Mouse (Mus musculus): Measurements from ENCODE around the gene Zhx3. TPM values are rescaled to one million over a fixed set of nuclear protein-coding genes. Genes with fewer than 3 reads are reported as not detected.

Gene Zhx3
- polyA plus RNA-seq, 1 experiment from 2014 or later: 6.0 TPM

- Histone ChIP-seq H3K27ac (ENCODE audit: low read depth) (no peak overlapping the region), H3K4me3 (ENCODE audit: low read depth, low read length) (no peak overlapping the region), H3K36me3 (replicated peaks; ENCODE audit: insufficient read depth, low read length) (peaks cover 83% of the 10 kb centered on the region), H3K4me2 (ENCODE audit: low read depth, low read length) (no peak overlapping the region), H3K9me3 (ENCODE audit: low read length) (no peaks in the 10 kb centered on the region), H3K4me1 (ENCODE audit: insufficient read depth) (0 out of 2 replicates have a peak, but pooled peaks cover 3% of the 10 kb centered on the region), H3K27me3 (ENCODE audit: insufficient read depth, low read length) (no peaks in the 10 kb centered on the region), H3K9ac (replicated peaks) (no peak overlapping the region)
- no peak for ATAC-seq
- no peak for DNase-seq
- TF ChIP-seq CTCF (IDR thresholded peaks at IDR 0.05; ENCODE audit: low read depth) (no peak), EP300 (IDR thresholded peaks at IDR 0.05; ENCODE audit: low read depth) (no peak)
These were observed 170.0 kb downstream of the Zhx3 start for GRCm38 (mm10) chr2:160702824-160703223.

- Histone ChIP-seq H3K4me1 (ENCODE audit: insufficient read depth) (0 out of 2 replicates have a peak, but pooled peaks cover 3% of the 10 kb centered on the region), H3K27me3 (ENCODE audit: insufficient read depth, low read length) (no peaks in the 10 kb centered on the region), H3K27ac (ENCODE audit: low read depth) (no peak overlapping the region), H3K4me3 (ENCODE audit: low read depth, low read length) (no peak overlapping the region), H3K36me3 (replicated peaks; ENCODE audit: insufficient read depth, low read length) (peaks cover 79% of the 10 kb centered on the region), H3K9me3 (ENCODE audit: low read length) (no peaks in the 10 kb centered on the region), H3K4me2 (ENCODE audit: low read depth, low read length) (no peak overlapping the region), H3K9ac (replicated peaks) (no peak overlapping the region)
- ATAC-seq (no peak), DNase-seq (no peak)
- TF ChIP-seq CTCF (IDR thresholded peaks at IDR 0.05; ENCODE audit: low read depth) (no peak), EP300 (IDR thresholded peaks at IDR 0.05; ENCODE audit: low read depth) (no peak)
- WGBS (ENCODE audit: insufficient replicate concordance): 60% methylated on average over 3 of the region's 3 CpGs
These were observed 171.2 kb downstream of the Zhx3 start for GRCm38 (mm10) chr2:160701603-160702002.

GRCm38 (mm10) chr2:160700271-160700670 is 172.5 kb downstream of the Zhx3 start:
- Histone ChIP-seq H3K4me2 (ENCODE audit: low read depth, low read length) (no peak overlapping the region), H3K9ac (replicated peaks) (no peak overlapping the region), H3K9me3 (ENCODE audit: low read length) (no peaks in the 10 kb centered on the region), H3K27me3 (ENCODE audit: insufficient read depth, low read length) (no peaks in the 10 kb centered on the region), H3K4me3 (ENCODE audit: low read depth, low read length) (no peak overlapping the region), H3K27ac (ENCODE audit: low read depth) (no peak overlapping the region), H3K36me3 (replicated peaks; ENCODE audit: insufficient read depth, low read length) (peaks cover 69% of the 10 kb centered on the region), H3K4me1 (ENCODE audit: insufficient read depth) (0 out of 2 replicates have a peak, but pooled peaks cover 3% of the 10 kb centered on the region)
- WGBS (ENCODE audit: insufficient replicate concordance): 39% methylated on average over 5 of the region's 5 CpGs
- DNase-seq (no peak), ATAC-seq (peak; percentile 45; the same call in 1 of the 2 replicates)
- TF ChIP-seq CTCF (IDR thresholded peaks at IDR 0.05; ENCODE audit: low read depth) (no peak), EP300 (IDR thresholded peaks at IDR 0.05; ENCODE audit: low read depth) (0 out of 2 replicates have a peak, but pooled peaks have one; percentile 12)

Other genes with a start within 250 kb of the Zhx3 start
- 30.1 and 30.5 TPM in 2 replicates for gene Top1, start 227.1 kb downstream of the Zhx3 start, polyA plus RNA-seq (2015; fragmentation: Nextera tagmentation; extraction: Ambion mirVana)
- gene Plcg1, start 141.7 kb downstream of the Zhx3 start, polyA plus RNA-seq (2015; fragmentation: Nextera tagmentation; extraction: Ambion mirVana): 5.0 and 6.6 TPM in 2 replicates
- gene Lpin3, start 7.7 kb upstream of the Zhx3 start, polyA plus RNA-seq (2015; fragmentation: Nextera tagmentation; extraction: Ambion mirVana): 0.91 and 1.2 TPM in 2 replicates
- 0.07 TPM in 1 of 2 replicates, not detected in the other for gene Emilin3, start 39.3 kb upstream of the Zhx3 start, polyA plus RNA-seq (2015; fragmentation: Nextera tagmentation; extraction: Ambion mirVana)
- gene Chd6, start 236.1 kb upstream of the Zhx3 start, polyA plus RNA-seq (2015; fragmentation: Nextera tagmentation; extraction: Ambion mirVana): 4.0 and 4.6 TPM in 2 replicates